Comparison of ENCODE assay signal across 23 mouse cellular contexts in the genomic region with DNA sequence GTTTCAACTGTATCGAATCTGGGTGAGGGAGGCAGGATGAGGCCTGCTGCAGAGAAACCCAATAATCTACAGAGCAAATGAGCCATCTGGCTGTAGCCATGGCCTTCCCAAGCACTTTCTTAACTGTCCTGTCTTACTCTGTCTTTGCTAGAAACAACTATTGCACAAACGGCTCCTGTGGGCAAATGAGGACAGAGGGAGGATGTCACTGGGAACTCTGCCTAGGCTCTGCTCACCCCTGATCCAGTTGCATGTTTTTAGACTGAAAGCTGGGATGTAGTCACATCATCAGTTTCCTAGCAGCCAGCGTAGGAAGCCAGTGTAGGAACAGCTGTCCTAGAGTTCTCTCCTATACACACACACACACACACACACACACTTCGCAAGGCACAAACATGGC. TPM values are rescaled to one million over a fixed set of nuclear protein-coding genes. Genes with fewer than 3 reads are reported as not detected.
DNase-seq lines count a peak whose midpoint lies in the region; ATAC-seq lines count a peak whose summit lies in the region.
"Had no signal": no experiment of that assay in that cellular context is flagged by ENCODE, and none has a peak within 500 bp of the region (broad histone marks: within the 10 kb centered on the region; RNA-seq: fewer than 3 reads in every experiment).

No protein-coding gene starts in this region.

- ATAC-seq in hindbrain, embryonic 13.5 days (ENCODE audit: low FRiP score), result no peak
- ATAC-seq: activated CD4-positive, CD25-positive, alpha-beta regulatory T cell, adult 4 months; forebrain, embryonic 15.5 days; hindbrain, embryonic 16.5 days; inflammation-experienced regulatory T-cells, adult 6 months; intestine, postnatal 0 days; Patski had no signal

- H3K27ac ChIP-seq in hindbrain, embryonic 13.5 days, result no peak overlapping the region
- H3K27ac ChIP-seq: embryonic facial prominence, embryonic 12.5 days; forebrain, embryonic 15.5 days; heart, adult 2 months had no signal

- no peak overlapping the region for H3K4me3 ChIP-seq in hindbrain, embryonic 13.5 days
- H3K4me3 ChIP-seq: embryonic facial prominence, embryonic 12.5 days; forebrain, embryonic 15.5 days; heart, adult 2 months; heart, embryonic 12.5 days had no signal

- intact Hi-C loops in heart, postnatal 14 days (cut with DNase I), result no loop called here
- intact Hi-C loops in gastrocnemius, postnatal 14 days (cut with DNase I; ENCODE audit: low total_unique reads), result no loop called here

- peak; percentile 24 for DNase-seq in adrenal gland, postnatal 14 days
- no peak for DNase-seq in adrenal gland, adult 18-20 months (ENCODE audit: low spot score in 2 of 2)
- DNase-seq in heart, postnatal 14 days, result peak; percentile 7 to 12
- no peak for DNase-seq in heart, adult 18-20 months
- peak; percentile 98 for DNase-seq in adipocyte (ENCODE audit: low spot score)
- peak; percentile 35 for DNase-seq in gastrocnemius, postnatal 14 days
- no peak for DNase-seq in cerebellum, postnatal 10 days
- DNase-seq: cerebellum, adult 11 months; cerebellum, adult 8-10 months; cerebellum, postnatal 25 days; heart, adult 2 months; heart, postnatal 36 days; kidney, adult 8-10 months had no signal

- H3K9ac ChIP-seq in hindbrain, embryonic 13.5 days, result no peak overlapping the region
- H3K9ac ChIP-seq: embryonic facial prominence, embryonic 12.5 days; forebrain, embryonic 15.5 days; heart, embryonic 12.5 days had no signal

- no peaks in the 10 kb centered on the region for H3K4me1 ChIP-seq in hindbrain, embryonic 13.5 days (replicated peaks)
- H3K4me1 ChIP-seq: embryonic facial prominence, embryonic 12.5 days; forebrain, embryonic 15.5 days; heart, embryonic 12.5 days had no signal

- no peaks in the 10 kb centered on the region for H3K27me3 ChIP-seq in hindbrain, embryonic 13.5 days
- H3K27me3 ChIP-seq: CH12.LX; embryonic facial prominence, embryonic 12.5 days; forebrain, embryonic 15.5 days; heart, embryonic 12.5 days; Patski had no signal

- H3K4me2 ChIP-seq in hindbrain, embryonic 13.5 days, result no peak overlapping the region
- H3K4me2 ChIP-seq: embryonic facial prominence, embryonic 12.5 days; forebrain, embryonic 15.5 days; heart, embryonic 12.5 days had no signal

- 94% methylated on average over 4 of the region's 4 CpGs for WGBS in hindbrain, embryonic 13.5 days

- H3K36me3 ChIP-seq in hindbrain, embryonic 13.5 days, result no peaks in the 10 kb centered on the region
- H3K36me3 ChIP-seq: embryonic facial prominence, embryonic 12.5 days; forebrain, embryonic 15.5 days; heart, embryonic 12.5 days had no signal

- no peaks in the 10 kb centered on the region for H3K9me3 ChIP-seq in hindbrain, embryonic 13.5 days
- H3K9me3 ChIP-seq: embryonic facial prominence, embryonic 12.5 days; forebrain, embryonic 15.5 days; heart, embryonic 12.5 days had no signal

RNA-seq across cellular contexts. Expression of gene Far2, which starts 21.7 kb away (rescaled TPM):
- total RNA-seq in adrenal gland, postnatal 14 days (2021), result 3.3 and 4.1 TPM in 2 replicates
- total RNA-seq in adrenal gland, adult 18-20 months (2021), result 1 to 10 TPM; 1.3 to 2.1 TPM
- total RNA-seq in heart, postnatal 14 days (2021), result under 1 TPM in 1 of 2 experiments, not detected in 1; 0.05 TPM
- not detected for total RNA-seq in heart, adult 18-20 months (2021)
- total RNA-seq in gastrocnemius, postnatal 14 days (2021), result under 1 TPM; 0.09 to 0.10 TPM
- 10.2 and 11.6 TPM in 2 replicates for polyA plus RNA-seq in hindbrain, embryonic 13.5 days (2015; fragmentation: Nextera tagmentation; extraction: Ambion mirVana)
- total RNA-seq: heart, adult 2 months; heart, postnatal 36 days had no signal
- polyA plus RNA-seq: heart, adult 2 months had no signal

Comparison
In these comparisons a context has a peak if more than half of its experiments do, and no peak if none do; other contexts are left out.
1. DNase-seq: peak in adrenal gland, postnatal 14 days (single experiment), heart, postnatal 14 days (2 of 2), adipocyte (single experiment) and gastrocnemius, postnatal 14 days (single experiment); none in adrenal gland, adult 18-20 months (0 of 2), heart, adult 18-20 months (0 of 2) and cerebellum, postnatal 10 days (0 of 2).